Mouse (Mus musculus) layer of hippocampus, postnatal 10 days (tissue): ENCODE measurements around the gene Hsd3b2. TPM values are rescaled to one million over a fixed set of nuclear protein-coding genes. Genes with fewer than 3 reads are reported as not detected.
"Not testable (repeated sequence)": the region's sequence is repeated elsewhere in the genome, so short reads cannot be mapped to it uniquely, and the experiment has no call there.

ENCODE experiments used
- DNase-seq, 2 experiments: peaks; one replicate each; pipeline ENCODE4 v3.0.0; 2021; ENCODE audit warnings: low spot score in 2 of 2
- long read RNA-seq: library from polyadenylated mRNA; stranded (forward); transcript quantifications from one replicate; pipeline ENCODE4 v2.0.0, GENCODE M21; 2023
- total RNA-seq, 2 experiments: library from RNA; stranded (reverse); gene quantifications; 2 replicates each; pipeline ENCODE4 v1.2.3; 2021

Gene Hsd3b2
- under 1 TPM in 1 of 2 experiments, not detected in 1; 0.09 TPM for total RNA-seq
- long read RNA-seq: 0 reads

GRCm38 (mm10) chr3:98724376-98724775 is at the start of gene Hsd3b2:
Gene Hsd3b2 (minus strand): TSS chr3:98724543.
- no peak for DNase-seq

- no peak for DNase-seq
Observed at GRCm38 (mm10) chr3:98764155-98764554, 39.8 kb upstream of the Hsd3b2 start.

GRCm38 (mm10) chr3:98756836-98757235 is 32.5 kb upstream of the Hsd3b2 start:
- no peak for DNase-seq

GRCm38 (mm10) chr3:98752171-98752570 is 27.8 kb upstream of the Hsd3b2 start:
- DNase-seq: no peak

- DNase-seq: not testable (repeated sequence)
Observed at GRCm38 (mm10) chr3:98741043-98741442, 16.7 kb upstream of the Hsd3b2 start.

GRCm38 (mm10) chr3:98734340-98734739 is 10.0 kb upstream of the Hsd3b2 start:
- no peak for DNase-seq

GRCm38 (mm10) chr3:98733724-98734123 is 9.4 kb upstream of the Hsd3b2 start:
- DNase-seq: no peak

- no peak for DNase-seq
Observed at GRCm38 (mm10) chr3:98726281-98726680, 1.9 kb upstream of the Hsd3b2 start.

- no peak for DNase-seq
Observed at GRCm38 (mm10) chr3:98720740-98721139, 3.6 kb downstream of the Hsd3b2 start.

- DNase-seq: no peak
Observed at GRCm38 (mm10) chr3:98682401-98682800, 41.9 kb downstream of the Hsd3b2 start.

GRCm38 (mm10) chr3:98680786-98681185 is 43.6 kb downstream of the Hsd3b2 start:
- DNase-seq: no peak

Other genes with a start within 250 kb of the Hsd3b2 start
- gene Hsd3b4, start 214.0 kb downstream of the Hsd3b2 start, total RNA-seq: not detected
- not detected for gene Gm10681, start 135.7 kb downstream of the Hsd3b2 start, total RNA-seq
- not detected for gene Hsd3b5, start 94.3 kb downstream of the Hsd3b2 start, total RNA-seq
- gene Hsd3b3, start 38.6 kb upstream of the Hsd3b2 start, total RNA-seq: not detected
- not detected for gene Hsd3b6, start 89.9 kb upstream of the Hsd3b2 start, total RNA-seq
- not detected for gene Hsd3b1, start 135.3 kb upstream of the Hsd3b2 start, total RNA-seq
- not detected for gene Hao2, start 168.7 kb upstream of the Hsd3b2 start, total RNA-seq